Mouse (Mus musculus): ENCODE measurements around the gene Klhl40.

Klhl40 gene

DNA sequence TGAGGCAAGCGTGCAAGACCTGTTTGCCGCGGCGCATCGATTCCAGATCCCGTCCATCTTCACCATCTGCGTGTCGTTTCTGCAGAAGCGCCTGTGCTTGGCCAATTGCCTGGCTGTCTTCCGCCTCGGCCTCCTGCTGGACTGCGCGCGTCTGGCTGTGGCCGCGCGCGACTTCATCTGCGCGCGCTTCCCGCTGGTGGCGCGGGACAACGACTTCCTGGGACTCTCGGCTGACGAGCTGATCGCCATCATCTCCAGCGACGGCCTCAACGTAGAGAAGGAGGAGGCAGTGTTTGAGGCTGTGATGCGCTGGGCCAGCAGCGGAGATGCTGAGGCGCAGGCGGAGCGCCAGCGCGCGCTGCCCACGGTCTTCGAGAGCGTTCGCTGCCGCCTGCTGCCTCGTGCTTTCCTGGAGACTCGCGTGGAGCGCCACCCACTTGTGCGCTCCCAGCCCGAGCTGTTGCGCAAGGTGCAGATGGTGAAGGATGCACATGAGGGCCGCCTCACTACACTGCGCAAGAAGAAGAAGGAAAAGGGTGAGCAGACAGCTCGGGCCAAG, 738 bp downstream of the Klhl40 start:
- no peak for DNase-seq (ENCODE audit: low read depth)

DNA sequence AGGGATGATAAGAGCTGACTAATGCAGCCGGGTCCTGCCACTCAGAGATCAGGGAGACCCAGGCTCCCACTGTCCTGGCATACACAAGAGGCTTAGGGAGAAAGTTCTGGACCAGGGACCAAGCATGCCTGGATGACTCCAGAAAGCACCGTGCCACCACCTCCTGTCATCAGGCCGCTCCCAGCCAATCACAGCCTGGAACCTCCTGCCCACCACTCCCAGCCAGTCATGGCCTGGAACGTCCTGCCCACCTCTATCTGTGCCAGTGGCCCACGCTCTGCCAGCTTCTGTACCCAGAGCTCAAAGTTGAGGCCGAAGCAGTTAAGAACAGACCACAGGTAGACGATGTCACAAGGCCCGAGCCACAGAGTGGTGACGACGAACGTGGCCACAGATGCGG, 7.4 kb downstream of the Klhl40 start:
- no peak for DNase-seq (ENCODE audit: low read depth)

DNA sequence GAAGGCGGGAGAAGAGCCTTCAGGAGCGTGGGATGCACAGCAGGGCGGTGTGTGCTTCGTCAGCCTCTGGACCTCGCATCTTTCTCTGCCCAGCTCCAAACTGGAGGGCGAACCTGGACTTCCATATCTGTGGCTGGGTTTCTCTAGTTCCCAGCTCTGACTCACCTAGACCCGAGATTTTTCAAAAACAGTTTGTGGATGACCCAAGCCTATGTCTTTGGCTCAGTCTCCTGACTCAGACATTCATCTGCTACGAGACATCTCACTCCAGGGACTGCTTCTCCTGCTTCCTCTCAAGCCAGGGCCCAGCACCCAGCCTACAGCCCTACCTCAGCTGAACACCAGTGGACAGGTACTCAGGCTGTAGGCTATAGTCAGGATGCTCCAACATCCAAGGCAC, 7.9 kb downstream of the Klhl40 start:
- no peak for DNase-seq (ENCODE audit: low read depth)

DNA sequence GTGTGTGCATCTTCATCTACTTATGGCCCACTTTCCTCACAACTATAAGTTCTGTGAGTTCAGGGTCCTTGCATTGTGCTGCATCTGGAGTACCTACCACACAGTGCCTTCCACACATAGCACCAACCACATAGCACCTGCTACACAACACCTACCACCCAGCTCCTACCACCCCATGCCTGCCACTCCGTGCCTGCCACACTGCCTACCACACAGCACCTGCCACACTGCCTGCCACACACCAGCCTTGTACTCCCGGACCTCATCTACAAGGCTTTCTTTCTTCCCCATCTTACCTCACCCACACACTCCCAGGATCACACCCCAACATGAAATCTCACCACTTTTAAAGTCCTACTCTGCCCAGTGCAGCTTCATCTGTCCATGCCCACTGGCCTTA, 9.0 kb downstream of the Klhl40 start:
- no peak for DNase-seq (ENCODE audit: low read depth)

DNA sequence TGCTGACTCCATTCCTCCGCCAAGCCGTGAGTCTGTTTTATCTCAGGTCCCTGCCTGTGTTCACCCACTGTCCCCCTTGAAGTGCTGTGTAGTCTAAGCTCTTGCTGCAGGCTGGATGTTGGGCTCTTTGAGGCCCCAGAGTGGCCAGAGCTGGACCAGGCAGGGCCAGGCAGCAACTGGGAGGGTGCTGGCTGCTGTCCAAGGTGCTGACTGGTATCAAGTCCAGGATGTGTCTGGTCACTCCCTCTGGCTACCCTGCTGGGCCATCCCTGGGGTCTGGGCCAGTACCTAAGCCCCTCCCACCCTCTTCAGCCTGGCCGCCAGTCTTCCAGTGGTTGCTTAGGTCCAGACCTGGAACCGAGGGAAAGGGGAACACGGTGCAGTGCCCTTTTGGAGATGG, 13.8 kb downstream of the Klhl40 start:
- peak; percentile 51 for DNase-seq (ENCODE audit: low read depth)

DNA sequence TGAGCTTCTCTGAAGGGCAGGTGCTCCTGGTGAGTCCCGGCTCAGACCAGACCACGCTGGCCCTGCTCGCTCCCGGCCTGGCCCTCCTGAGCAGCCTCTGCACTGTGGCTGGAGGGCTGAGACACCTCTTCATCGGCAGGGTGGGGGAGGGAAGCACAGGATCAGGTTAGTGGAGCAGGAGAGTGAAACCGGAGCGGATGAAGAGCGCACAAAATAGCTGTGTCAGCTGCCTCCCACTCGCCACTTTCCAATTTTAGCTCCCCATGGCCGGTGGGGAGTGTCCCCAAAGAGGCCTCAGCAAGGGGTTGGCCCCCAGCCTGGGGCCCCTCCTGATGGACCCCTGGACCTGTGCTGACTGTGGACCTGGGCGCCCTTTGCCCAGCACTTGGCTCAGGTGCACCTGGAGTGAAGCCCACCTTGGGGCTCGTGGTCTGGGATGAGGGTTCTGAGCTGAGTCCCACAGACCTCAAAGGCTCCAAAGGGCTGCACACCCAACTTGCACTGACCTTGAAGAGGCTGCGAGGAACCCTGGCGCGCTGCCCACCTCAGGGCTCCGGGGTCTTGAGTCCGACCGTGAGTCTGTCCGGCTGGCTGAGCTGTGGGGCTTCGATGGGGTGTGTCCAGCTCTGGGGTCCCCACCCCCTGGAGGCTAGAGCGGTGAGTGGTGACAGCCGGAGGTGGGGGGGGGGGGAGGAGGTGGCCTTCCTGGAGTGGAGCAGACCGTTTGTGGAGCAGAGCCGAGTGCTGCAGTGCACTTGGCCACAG, 14.5 kb downstream of the Klhl40 start, which contains the start of gene Hhatl:
Gene Hhatl, minus strand, starts transcription at position 751 of the 765 bp plus-strand sequence.
- no peak for DNase-seq (ENCODE audit: low read depth)

DNA sequence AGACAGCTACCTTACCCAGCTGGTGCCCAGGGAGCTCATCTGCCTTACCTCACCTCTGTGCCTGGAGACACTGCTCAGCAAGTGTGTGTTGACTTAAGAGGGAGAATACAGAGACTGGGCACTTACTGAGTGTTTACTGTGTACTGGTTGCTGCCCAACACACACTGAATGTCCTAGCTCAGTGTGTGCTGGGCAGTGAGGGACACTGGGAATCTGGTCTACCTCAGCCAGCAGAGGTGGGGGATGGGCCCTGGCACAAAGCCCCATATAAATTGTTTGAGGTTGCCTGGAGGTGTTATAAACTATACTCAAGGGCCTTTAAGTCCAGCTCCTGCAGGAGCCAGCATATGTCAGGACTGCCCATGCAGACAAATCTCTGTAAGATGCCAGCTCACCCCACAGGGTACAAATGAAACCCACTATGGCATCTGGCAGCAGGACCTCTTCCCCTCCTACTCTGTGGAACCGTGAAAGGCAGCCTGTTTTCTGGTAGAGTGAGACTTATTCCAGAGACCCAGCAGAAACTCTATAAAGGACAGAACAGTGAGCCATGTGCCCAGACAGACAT, 17.6 kb downstream of the Klhl40 start:
- DNase-seq (ENCODE audit: low read depth): no peak

DNA sequence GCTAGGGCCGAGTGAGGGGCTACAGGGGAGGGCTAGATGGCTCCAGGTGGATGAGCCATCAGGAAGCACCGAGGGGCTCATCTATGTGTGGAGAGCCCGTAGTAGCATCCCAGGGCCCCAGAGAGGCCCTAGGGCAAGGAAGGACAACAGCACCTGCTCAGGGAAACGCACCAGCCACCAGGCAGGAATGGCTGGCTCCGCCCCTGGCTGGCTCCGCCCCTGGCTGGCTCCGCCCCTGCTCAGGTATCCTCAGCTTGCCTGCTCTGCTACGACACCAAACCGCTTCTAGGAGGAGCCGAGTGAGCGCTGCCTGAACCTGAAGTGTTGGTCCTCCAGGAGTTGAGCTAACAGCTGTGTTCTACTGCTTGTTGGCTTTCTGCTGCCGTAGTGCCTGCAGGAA, 20.3 kb downstream of the Klhl40 start:
- peak; percentile 10 for DNase-seq (ENCODE audit: low read depth)

DNA sequence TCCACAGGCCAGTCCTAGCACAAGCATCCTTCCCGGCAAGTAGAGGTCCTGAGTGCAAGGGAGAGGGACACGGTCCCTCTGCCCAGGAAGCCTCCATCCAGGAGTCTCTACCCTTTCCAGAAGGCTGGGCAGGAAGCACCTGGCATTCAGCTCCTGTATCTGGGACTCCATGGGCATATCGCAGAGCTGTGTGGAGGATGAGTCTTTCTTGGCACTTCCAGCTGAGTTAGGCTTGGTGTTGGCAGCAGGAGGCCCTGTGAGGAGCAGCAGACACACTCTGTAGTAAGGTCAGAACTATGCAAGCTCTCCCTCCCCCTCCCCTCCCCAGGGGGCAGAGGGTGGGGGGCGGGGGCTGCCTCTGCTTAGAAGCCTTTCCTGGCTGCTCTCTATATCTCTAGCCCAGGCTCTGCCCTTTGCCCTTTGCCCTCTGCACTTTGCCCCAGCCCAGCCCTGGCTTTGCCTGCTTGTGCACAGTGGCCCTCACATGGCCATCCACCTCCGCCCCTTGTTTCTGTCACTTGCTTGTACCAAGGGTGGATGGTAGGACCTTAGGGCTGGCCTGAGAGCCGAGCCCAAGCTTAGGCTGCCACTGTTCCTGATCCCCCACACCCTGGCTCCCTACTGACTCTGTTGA, 21.6 kb downstream of the Klhl40 start:
- DNase-seq (ENCODE audit: low read depth): no peak

DNA sequence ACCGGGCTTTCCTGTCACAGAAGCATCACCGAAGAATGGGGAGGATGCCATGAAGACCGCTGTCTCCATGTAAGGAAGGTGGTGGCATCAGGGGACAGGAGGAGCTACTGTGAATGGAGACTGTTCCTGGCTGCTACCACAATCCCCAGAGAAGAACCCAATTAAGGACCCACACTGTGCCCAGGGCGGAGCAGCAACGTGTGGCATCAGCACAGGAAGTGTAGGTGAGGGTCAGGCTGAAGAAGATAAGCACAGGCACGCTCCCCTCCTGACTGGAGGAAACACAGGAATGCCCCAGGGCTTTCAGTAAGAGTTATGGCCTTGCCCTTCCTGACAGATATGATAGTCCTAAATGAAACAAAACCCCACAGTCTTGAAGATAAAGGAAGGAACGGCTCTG, 25.3 kb downstream of the Klhl40 start:
- no peak for DNase-seq (ENCODE audit: low read depth)

DNA sequence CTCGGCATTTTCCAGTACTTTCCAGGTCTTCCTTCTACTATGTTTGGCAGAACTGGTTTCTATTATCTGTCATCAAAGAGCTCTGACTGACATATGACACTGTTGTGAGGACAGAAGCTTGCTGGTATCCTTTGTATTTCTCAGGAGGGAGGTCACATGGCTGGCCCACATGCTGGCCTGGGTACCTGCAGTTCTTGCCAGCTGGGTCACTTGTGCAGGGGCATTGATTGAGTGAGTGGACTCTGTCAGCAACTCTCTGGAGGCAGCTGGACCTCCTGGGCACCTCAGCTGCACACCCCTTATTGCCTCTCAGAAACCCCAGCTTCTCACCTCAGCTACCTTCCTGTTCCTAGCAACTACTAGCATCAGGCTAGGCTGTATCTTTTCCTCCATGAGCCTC, 30.1 kb downstream of the Klhl40 start:
- no peak for DNase-seq (ENCODE audit: low read depth)

DNA sequence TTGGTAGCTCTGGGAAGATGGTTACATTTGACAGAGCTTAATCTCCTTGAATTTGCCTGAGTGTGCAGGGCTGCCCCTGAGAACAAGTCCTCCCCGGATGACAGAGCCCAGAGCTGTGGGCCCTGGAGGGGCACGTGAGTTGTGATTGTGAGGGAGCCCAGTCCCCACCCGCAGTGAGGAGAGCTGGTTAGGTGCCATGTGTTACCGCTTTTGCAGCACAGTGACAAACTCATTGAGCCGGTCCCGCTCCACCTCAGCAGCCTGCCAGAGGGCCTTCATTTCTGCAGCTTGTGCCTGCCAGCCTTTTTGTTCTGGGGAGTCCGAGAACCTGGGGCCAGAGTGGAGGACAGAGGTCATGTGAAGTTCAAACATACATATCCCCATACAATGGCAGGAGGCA, 30.5 kb downstream of the Klhl40 start:
- DNase-seq (ENCODE audit: low read depth): no peak

DNA sequence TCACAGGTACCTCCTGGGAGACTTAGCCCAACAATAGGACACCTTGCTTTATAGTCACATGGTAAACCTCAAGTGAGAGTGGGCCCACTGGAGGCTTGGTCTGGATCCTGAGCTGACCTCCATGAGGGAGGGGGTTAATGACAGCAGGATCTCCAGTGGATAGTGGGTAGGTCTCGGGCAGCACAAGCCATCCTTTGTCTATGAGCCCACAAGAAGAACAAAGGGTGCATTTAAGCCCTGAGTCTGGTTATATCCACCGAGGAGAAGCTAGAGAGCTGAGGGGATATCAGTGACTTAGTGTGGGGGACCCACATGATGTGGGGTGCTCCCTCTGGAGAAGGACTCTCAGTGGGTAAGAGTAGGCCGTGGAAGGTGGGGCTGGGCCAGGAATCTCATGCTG, 31.1 kb downstream of the Klhl40 start:
- DNase-seq (ENCODE audit: low read depth): no peak

DNA sequence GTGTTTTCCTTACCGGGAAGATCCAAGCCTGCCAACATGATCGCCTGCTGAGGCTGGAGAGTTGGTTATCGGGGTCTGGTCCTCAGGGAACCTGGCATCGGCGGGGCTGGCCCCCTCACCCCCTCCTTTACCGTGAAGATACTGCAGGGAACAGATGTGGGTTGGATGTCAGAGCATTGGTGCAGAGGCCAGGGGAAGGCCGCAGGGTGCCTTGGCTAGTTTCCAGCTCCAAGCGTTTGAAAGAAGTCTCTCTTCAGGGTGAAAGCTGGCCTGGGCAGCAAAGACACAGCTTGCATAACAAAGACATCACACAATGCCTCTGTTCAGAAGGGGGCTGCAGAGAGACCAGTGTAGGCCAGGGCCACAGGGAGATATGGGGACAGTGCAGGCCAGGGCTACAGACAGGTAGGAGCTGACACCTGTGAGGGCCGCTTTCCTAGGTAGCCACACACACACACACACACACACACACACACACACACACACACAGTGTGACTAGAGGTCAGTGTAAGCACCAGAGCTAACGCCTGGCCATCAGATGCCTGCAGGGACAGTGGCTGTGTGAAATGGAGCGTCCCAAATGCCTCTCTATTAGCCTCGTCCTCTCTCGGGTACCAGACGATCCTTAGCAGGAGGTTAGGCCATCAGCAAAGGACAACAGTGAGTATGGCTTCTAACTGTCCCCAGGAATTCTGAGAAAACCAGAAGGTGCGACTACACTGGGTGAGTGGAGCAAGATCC, 32.8 kb downstream of the Klhl40 start:
- no peak for DNase-seq (ENCODE audit: low read depth)

DNA sequence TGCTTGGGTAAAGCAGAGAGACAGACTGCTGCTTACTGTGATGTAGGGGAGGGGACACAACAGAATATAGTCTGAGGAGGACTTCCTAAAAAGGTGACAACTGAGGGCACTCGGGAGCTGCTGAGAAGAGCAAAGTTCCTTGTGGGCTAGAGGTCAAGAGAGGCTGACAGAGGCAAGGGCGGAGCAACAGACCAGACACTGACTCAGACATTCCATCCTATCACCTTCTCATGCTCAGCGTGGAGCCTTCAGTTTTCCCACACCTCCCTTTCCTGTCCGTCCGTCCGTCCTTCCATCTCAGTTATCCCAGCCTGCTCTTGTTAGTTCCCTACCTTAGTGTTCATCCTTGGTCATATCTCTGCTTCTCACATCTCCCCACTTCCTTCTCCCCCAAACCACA, 37.8 kb downstream of the Klhl40 start:
- no peak for DNase-seq (ENCODE audit: low read depth)

DNA sequence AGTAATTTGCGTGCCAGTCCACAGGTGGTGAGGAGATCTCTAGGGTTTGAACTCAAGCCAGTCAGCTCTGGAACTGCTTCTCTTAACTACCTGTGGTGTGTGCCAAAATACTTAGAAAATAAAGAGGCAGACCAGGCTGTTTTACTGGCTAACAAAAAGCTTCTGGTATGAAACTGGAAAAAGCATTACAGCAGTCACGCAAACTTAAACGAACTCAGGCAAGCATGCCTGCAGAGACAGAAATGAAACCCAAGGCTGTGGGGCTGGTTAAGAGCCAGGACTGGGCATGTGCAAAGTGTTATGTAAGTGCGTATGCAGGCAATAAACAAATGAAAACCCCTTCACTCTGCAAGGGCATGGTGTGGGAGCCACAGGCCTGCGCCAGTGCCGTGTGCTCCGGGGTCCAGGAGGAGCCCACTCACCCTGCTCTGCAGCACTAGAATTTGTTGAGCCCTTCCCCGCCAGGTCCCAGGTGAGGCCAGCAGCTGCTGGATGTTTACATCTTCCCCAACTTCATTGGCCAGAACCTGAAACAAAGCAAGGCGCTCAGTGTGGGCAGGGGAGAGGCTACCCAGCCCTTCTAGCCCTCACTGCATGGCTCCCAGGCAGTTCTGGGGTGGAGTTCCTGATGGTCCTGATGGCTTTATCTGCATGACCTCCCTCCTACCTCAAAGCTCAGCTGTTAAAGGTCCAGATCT, 41.8 kb downstream of the Klhl40 start:
- no peak for DNase-seq (ENCODE audit: low read depth)

DNA sequence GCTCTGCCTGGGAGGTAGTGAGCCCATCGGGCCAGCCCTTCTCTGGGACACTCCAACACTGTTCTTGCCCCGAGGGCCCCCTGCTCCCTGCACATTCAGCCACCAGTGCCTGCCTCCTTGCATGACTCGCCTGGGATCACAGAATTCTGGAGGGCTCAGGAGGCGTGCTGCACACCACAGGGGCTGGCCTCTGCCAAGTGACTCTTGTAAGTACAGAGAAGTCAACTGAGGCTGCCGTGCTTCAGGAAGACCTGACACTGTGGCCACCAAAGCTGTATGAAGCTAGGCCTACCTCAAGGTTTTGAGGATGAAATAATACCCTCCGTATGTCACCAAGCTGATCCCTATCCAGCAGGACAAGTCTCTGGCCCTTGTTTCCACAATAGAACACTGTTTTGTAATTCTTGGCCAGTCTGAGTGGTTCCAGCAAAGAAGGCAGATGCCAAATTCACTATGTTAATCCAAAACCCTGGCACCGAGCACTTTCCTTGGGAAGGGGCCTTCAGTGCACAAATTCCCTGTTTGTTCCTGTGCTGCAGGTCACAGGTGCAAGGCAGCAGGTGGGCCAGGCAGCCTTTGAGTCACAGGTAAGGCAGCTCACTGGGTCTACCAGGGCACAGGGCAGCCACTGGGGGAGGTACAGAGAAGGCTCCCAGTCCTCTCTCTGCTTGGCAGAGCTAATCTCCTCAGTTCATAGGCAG, 42.5 kb downstream of the Klhl40 start:
- no peak for DNase-seq (ENCODE audit: low read depth)

DNA sequence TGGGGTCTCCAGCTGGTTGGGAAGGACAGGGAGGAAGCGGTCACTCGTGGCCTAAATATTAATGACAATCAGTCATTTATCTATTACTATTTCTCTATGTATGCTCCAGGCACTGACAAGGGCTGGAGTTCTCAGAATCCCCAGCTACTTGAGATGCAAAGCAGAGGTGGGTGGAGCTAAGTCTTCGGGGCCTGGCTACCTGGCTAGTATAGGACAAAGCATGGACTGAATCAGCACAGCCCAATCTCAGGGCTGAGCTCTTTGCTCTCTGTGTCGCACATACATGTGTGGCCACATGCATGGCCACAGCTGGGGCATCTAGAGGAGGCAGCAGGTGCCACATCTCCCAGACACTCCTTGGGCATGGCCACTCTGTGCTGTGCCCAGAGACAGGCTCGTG, 43.4 kb downstream of the Klhl40 start:
- no peak for DNase-seq (ENCODE audit: low read depth)

DNA sequence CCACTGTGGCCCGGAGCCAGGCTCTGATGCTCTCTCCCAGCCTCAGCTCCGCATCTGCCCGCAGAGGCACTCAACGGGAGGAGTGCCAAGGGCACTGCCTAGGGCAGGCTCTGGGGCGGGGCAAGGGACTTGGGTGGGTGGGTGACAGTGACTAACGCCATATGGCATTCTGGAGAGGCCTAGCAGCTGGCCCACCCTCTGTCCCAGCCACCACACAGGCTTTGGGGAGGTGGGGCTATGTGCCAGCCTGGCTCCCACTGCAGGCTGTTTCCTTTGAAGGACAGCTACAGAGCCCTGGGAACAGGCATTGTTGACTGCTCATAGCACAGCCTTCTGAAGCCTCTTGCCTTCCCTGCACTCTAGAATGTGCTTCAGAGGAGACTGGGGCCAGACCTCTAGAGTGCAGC, 45.2 kb downstream of the Klhl40 start:
- DNase-seq (ENCODE audit: low read depth): no peak

DNA sequence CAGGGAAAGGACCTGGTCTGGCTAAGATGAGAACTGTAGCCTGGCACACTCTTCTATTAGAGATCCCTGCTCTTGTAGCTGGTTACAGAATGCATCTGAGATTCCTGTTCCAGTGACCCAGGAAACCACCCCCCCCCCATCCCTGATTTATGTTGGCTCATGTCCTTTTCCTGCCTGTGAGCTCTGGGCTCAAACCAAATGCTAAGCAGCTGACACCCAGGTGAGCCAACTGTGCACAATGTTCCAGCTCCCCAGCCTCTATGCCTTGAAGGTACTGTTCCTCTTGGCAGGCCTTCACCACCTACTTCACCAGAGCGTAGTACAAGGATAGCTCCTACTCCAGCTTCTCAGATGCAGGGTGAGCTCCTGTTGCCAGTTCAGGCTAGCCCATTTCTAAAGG, 45.6 kb downstream of the Klhl40 start:
- no peak for DNase-seq (ENCODE audit: low read depth)

DNA sequence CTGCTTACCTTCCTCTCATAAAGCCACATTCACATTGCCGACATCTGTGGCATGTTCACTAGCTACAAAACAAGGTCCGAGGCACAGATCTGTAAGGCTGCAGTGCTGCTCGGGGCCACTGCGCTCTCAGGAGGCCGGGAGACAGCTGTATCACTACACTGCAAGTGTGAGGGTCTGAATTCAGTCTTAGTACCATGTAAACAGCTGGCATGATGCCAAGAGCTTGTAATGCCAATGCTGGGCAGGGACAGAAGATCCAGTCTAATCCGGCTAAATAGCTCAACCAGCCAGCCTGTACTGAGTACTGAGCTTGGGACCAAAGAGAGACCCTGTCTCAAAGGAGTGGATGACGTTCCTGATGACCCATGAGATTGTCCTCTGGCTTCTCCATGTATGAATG, 46.6 kb downstream of the Klhl40 start:
- no peak for DNase-seq (ENCODE audit: low read depth)
